Mouse (Mus musculus) kidney, embryonic 16.5 days (tissue): ENCODE data around the gene Gfod1. TPM values are rescaled to one million over a fixed set of nuclear protein-coding genes. Genes with fewer than 3 reads are reported as not detected.

Experiments used
- ATAC-seq: fragments of 200-750 bp; cut with Nextera tagmentation; 2 replicates; pipeline ENCODE4 v1.8.0; 2017; ENCODE audit warnings: moderate TSS enrichment; ENCODE audit not compliant: low FRiP score, low TSS enrichment
- H3K27ac ChIP-seq: fragments of 300-500 bp; sonication (generic); 2 replicates; pipeline ENCODE4 v1.5.1; 2014; ENCODE audit warnings: low read length
- H3K27me3 ChIP-seq: fragments of 300-500 bp; sonication (generic); 2 replicates; pipeline ENCODE4 v1.6.1; 2014; ENCODE audit warnings: low read length, control low read depth, mixed read lengths; ENCODE audit not compliant: insufficient read depth
- H3K36me3 ChIP-seq: fragments of 300-500 bp; sonication (generic); 2 replicates; pipeline ENCODE4 v1.6.1; 2014; ENCODE audit warnings: low read length, control low read depth, mixed read lengths; ENCODE audit not compliant: insufficient read depth
- H3K4me1 ChIP-seq: fragments of 300-500 bp; sonication (generic); 2 replicates; pipeline ENCODE4 v1.6.1; 2014; ENCODE audit warnings: low read length, control low read depth, mixed read lengths; ENCODE audit not compliant: insufficient read depth
- H3K4me2 ChIP-seq: fragments of 300-500 bp; sonication (generic); replicated peaks from 2 replicates; pipeline ENCODE4 v1.6.1; 2014; ENCODE audit warnings: low read depth, low read length
- H3K4me3 ChIP-seq: fragments of 300-500 bp; sonication (generic); 2 replicates; pipeline ENCODE4 v1.5.1; 2014; ENCODE audit warnings: mild to moderate bottlenecking, low read length
- H3K9ac ChIP-seq: fragments of 300-500 bp; sonication (generic); replicated peaks from 2 replicates; pipeline ENCODE4 v1.6.1; 2014; ENCODE audit warnings: low read length
- H3K9me3 ChIP-seq: fragments of 300-500 bp; sonication (generic); 2 replicates; pipeline ENCODE4 v1.6.1; 2016; ENCODE audit warnings: low read length, control low read depth
- WGBS: fragments of 180-500 bp; shearing (Covaris S2); extraction: QIAGEN DNeasy Blood & Tissue Kit; methylation state at CpG from one replicate; pipeline ENCODE4 v1.1.7; 2014; 5-methylcytosine and 5-hydroxymethylcytosine counted together
- polyA plus RNA-seq: library from polyadenylated mRNA; unstranded; fragments of >200 nt; fragmentation: Nextera tagmentation; extraction: Ambion mirVana; gene quantifications from 2 replicates; pipeline ENCODE4 v1.2.1, GENCODE M21; 2015

The Gfod1 gene
- polyA plus RNA-seq, 1 experiment from 2014 or later, result 0.36 TPM

- no peaks in the 10 kb centered on the region for H3K36me3 ChIP-seq
- H3K4me3 ChIP-seq, result no peak overlapping the region
- peak; percentile 35; the same call in 1 of the 2 replicates for ATAC-seq
- no peaks in the 10 kb centered on the region for H3K9me3 ChIP-seq
- WGBS, result 22% methylated on average over 11 of the region's 11 CpGs
- H3K4me1 ChIP-seq, result peaks cover 11% of the 10 kb centered on the region
- no peak overlapping the region for H3K4me2 ChIP-seq
- H3K9ac ChIP-seq, result no peak overlapping the region
- H3K27ac ChIP-seq, result peak overlapping the region; percentile 32; the same call in 1 of the 2 replicates
- no peaks in the 10 kb centered on the region for H3K27me3 ChIP-seq
Measured at GRCm38 (mm10) chr13:43331721-43332444, 27.9 kb upstream of the Gfod1 start.

GRCm38 (mm10) chr13:43325427-43325826 is 21.5 kb upstream of the Gfod1 start:
- no peak for ATAC-seq
- H3K4me3 ChIP-seq, result no peak overlapping the region
- H3K4me2 ChIP-seq, result no peak overlapping the region
- H3K4me1 ChIP-seq, result no peaks in the 10 kb centered on the region
- WGBS, result 70% methylated on average over 1 of the region's 1 CpGs
- no peak overlapping the region for H3K27ac ChIP-seq
- no peaks in the 10 kb centered on the region for H3K36me3 ChIP-seq
- H3K9me3 ChIP-seq, result no peaks in the 10 kb centered on the region
- no peaks in the 10 kb centered on the region for H3K27me3 ChIP-seq
- no peak overlapping the region for H3K9ac ChIP-seq

- 71% methylated on average over 2 of the region's 2 CpGs for WGBS
- no peak overlapping the region for H3K4me3 ChIP-seq
Measured at GRCm38 (mm10) chr13:43321492-43321891, 17.5 kb upstream of the Gfod1 start.

DNA sequence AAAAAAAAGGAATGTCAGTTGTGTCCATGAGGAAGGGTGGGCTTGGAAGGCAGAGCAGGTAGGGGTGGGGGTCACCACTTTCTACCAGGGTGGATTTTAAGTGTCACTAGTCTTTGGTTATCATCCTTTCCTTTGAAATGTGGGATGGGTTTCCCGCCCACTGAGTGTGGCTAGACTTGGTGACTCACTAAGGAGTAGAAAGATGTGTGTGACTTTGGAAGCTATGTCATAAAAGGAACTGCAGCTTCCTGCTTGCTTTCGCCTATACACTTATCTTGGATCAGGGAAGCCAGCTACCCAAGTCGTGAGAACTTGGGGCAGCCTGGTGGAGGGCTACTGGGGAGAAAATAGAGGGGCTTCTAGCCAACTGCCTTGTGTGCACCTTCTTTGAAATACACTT is 15.4 kb upstream of the Gfod1 start:
- Histone ChIP-seq H3K9me3 (no peaks in the 10 kb centered on the region), H3K36me3 (no peaks in the 10 kb centered on the region), H3K9ac (no peak overlapping the region), H3K27me3 (no peaks in the 10 kb centered on the region), H3K4me2 (no peak overlapping the region), H3K27ac (no peak overlapping the region), H3K4me1 (no peaks in the 10 kb centered on the region), H3K4me3 (no peak overlapping the region)
- 62% methylated on average over 3 of the region's 3 CpGs for WGBS
- ATAC-seq, result no peak

More at GRCm38 (mm10) chr13:43321492-43321891, 17.5 kb upstream of the Gfod1 start:
- Histone ChIP-seq H3K27me3 (no peaks in the 10 kb centered on the region), H3K27ac (no peak overlapping the region), H3K4me2 (no peak overlapping the region), H3K4me1 (no peaks in the 10 kb centered on the region), H3K9ac (no peak overlapping the region), H3K9me3 (no peaks in the 10 kb centered on the region), H3K36me3 (no peaks in the 10 kb centered on the region)
- no peak for ATAC-seq

- H3K4me3 ChIP-seq, result no peak overlapping the region
- H3K36me3 ChIP-seq, result no peaks in the 10 kb centered on the region
- ATAC-seq, result no peak
- H3K4me1 ChIP-seq, result no peaks in the 10 kb centered on the region
- no peaks in the 10 kb centered on the region for H3K27me3 ChIP-seq
- H3K27ac ChIP-seq, result no peak overlapping the region
- H3K9me3 ChIP-seq, result no peaks in the 10 kb centered on the region
- H3K4me2 ChIP-seq, result no peak overlapping the region
- H3K9ac ChIP-seq, result no peak overlapping the region
- WGBS, result 72% methylated on average over 5 of the region's 5 CpGs
Measured at GRCm38 (mm10) chr13:43317411-43317810, 13.4 kb upstream of the Gfod1 start.

DNA sequence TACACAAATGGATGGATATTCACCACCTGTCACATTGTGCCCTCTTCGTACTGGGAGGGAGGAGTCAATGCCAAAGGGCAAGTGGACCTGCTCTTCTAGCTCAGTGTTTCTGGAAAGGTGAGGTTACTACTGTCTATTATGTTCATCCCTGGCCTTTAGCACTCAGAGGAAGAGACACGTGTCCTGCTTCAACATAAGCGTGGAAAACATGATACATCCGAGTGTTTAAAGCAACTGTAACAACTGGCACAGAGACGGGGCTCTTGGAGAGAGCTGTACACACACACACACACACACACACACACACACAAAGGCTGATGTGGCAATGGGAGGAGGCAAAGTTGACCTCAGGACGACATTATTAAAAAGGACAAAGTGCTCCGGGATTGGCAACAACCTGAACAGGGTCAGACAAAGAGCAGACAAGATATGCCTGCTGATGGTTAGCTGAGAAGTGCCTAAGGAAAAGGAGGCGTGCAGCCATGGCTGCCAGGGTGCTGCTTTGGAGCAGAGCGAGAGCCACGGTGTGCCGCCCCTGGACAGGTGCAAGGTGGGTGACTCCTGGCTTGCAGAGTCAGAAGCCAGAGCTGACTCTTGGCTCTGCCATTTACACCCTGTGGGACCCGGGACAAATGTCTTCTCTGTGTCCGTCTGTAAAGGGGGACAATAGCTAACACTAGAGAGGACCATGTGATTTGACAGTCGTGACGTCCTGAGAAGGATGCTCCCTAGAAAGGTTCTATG is 1.4 kb upstream of the Gfod1 start:
- ATAC-seq, result no peak
- Histone ChIP-seq H3K4me1 (peaks cover 28% of the 10 kb centered on the region), H3K27me3 (peaks cover 29% of the 10 kb centered on the region), H3K4me3 (no peak overlapping the region), H3K9me3 (peaks cover 10% of the 10 kb centered on the region), H3K9ac (no peak overlapping the region), H3K36me3 (no peaks in the 10 kb centered on the region), H3K27ac (no peak overlapping the region), H3K4me2 (no peak overlapping the region; the same call in 1 of the 2 replicates)
- 74% methylated on average over 15 of the region's 15 CpGs for WGBS

GRCm38 (mm10) chr13:43304700-43305099 is 728 bp upstream of the Gfod1 start:
- Histone ChIP-seq H3K4me3 (peak overlapping the region; percentile 66), H3K4me1 (peaks cover 29% of the 10 kb centered on the region), H3K36me3 (no peaks in the 10 kb centered on the region), H3K27ac (no peak overlapping the region), H3K4me2 (peak overlapping the region; percentile 99), H3K9me3 (peaks cover 4% of the 10 kb centered on the region), H3K27me3 (peaks cover 35% of the 10 kb centered on the region), H3K9ac (0 out of 2 replicates have a peak overlapping the region, but pooled peaks have one; percentile 33)
- peak; percentile 36 for ATAC-seq
- 23% methylated on average over 11 of the region's 11 CpGs for WGBS

GRCm38 (mm10) chr13:43303161-43303965 is 609 bp downstream of the Gfod1 start:
- Histone ChIP-seq H3K27ac (peak overlapping the region; percentile 69), H3K9me3 (no peaks in the 10 kb centered on the region), H3K36me3 (no peaks in the 10 kb centered on the region), H3K4me3 (peak overlapping the region; percentile 66), H3K27me3 (peaks cover 41% of the 10 kb centered on the region), H3K4me2 (peak overlapping the region; percentile 99), H3K9ac (peak overlapping the region; percentile 69), H3K4me1 (peaks cover 29% of the 10 kb centered on the region)
- ATAC-seq, result peak; percentile 46
- under 1% methylated on average over 75 of the region's 78 CpGs for WGBS

DNA sequence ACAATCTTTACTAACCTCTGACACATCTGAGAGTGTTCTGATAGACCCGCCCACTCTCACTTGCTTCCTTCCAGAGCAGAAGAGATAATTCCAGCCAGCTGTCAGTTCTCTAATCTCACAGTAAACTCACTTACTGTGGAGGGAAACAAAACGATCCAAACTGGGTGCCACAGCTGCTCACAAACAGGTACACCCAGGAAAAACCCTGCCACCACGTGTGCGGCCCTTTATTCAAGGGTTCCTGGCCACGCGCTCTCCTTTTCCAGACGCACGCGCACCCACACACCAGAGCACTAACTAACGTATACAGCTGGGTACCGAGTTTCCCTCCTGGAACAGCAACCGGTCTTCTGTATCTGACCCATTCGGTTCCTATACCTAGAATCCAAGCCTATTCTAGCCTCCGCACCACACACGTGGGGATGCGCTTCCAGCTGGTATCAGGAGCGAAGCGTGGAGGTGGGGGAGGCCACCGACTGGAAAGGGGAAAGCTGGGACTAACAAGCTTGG is 1.3 kb downstream of the Gfod1 start:
- Histone ChIP-seq H3K9me3 (no peaks in the 10 kb centered on the region), H3K4me2 (peak overlapping the region; percentile 99), H3K9ac (peak overlapping the region; percentile 69), H3K4me1 (peaks cover 29% of the 10 kb centered on the region), H3K27me3 (peaks cover 41% of the 10 kb centered on the region), H3K36me3 (no peaks in the 10 kb centered on the region), H3K27ac (no peak overlapping the region), H3K4me3 (peak overlapping the region; percentile 66)
- under 1% methylated on average over 19 of the region's 19 CpGs for WGBS
- no peak for ATAC-seq
